Mouse (Mus musculus) olfactory bulb, adult 2 months (tissue): ENCODE measurements around the gene Bik. TPM values are rescaled to one million over a fixed set of nuclear protein-coding genes. Genes with fewer than 3 reads are reported as not detected.

Experiments
- H3K27ac ChIP-seq: fragments of 200-500 bp; 2 replicates; pipeline ENCODE4 v1.5.1; 2012; ENCODE audit warnings: low read depth, low read length; ENCODE audit not compliant: insufficient read depth
- H3K4me1 ChIP-seq: fragments of 200-500 bp; 2 replicates; pipeline ENCODE4 v1.6.1; 2012; ENCODE audit warnings: low read length; ENCODE audit not compliant: control insufficient read depth, insufficient read depth
- H3K4me3 ChIP-seq: fragments of 200-500 bp; 2 replicates; pipeline ENCODE4 v1.5.1; 2012; ENCODE audit warnings: mild to moderate bottlenecking, low read depth, low read length, moderate library complexity; ENCODE audit not compliant: insufficient read depth
- CTCF ChIP-seq: fragments of 200-500 bp; IDR thresholded peaks from 2 replicates; pipeline ENCODE4 v1.5.1; 2012; ENCODE audit warnings: low read depth, mild to moderate bottlenecking, low read length, moderate library complexity; ENCODE audit not compliant: insufficient read depth
- POLR2A ChIP-seq: fragments of 200-500 bp; IDR thresholded peaks from 2 replicates; pipeline ENCODE4 v1.6.1; 2012; ENCODE audit warnings: mild to moderate bottlenecking, low read depth, low read length, moderate library complexity; ENCODE audit not compliant: insufficient read depth
- WGBS: fragments of 180-500 bp; shearing (Covaris S2); methylation state at CpG from one replicate; pipeline ENCODE4 v1.1.7; 2018; 5-methylcytosine and 5-hydroxymethylcytosine counted together
- polyA plus RNA-seq: library from polyadenylated mRNA; stranded (reverse); fragments of >200 nt; gene quantifications from 2 replicates; pipeline ENCODE4 v1.2.4, GENCODE M21; 2012; ENCODE audit warnings: low replicate concordance; ENCODE audit not compliant: missing spikeins, insufficient read depth, insufficient read length

Gene Bik
- polyA plus RNA-seq, 1 experiment, result not detected

DNA sequence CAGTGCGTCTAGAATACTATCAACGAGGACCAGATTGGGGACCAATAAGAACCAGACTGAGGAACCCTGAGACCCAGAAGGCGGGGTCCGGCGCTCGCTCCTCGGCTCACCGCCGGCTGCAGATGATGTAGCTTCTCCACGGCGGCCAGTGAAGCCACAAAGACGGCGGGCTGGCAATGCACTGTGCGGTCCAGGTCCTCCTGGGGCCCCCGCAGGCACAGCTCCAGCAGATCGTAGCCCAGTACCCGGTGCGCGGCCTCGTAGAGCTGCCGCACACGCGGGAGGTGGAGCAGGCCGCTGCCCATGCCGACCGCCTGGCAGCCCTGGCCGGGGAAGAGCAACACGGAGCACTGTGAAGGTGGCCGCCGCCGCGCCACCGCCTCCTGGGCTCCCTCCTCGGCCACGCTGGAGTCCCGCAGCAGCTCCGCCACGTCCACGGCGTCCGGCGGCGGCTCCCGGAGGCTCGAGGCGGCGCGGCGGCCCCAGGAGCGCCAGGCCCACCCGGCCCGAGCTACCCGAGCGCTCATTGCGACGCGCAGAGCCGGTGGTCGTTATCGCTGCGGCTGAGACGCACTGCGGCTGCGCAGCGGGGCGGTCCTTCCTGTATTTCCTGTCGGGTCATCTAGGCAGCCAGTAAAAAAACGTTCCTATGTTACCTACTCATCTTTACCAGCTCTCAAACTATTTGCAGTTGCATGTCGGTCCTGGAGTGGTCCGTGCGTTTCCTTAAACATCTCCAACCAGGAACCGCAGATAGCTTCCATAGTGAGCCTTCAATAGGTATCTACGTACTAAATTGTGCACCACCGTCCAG is 28.7 kb downstream of the Bik start:
- peak overlapping the region; percentile 94 for H3K4me3 ChIP-seq
- H3K27ac ChIP-seq, result peak overlapping the region; percentile 67
- TF ChIP-seq CTCF (no peak), POLR2A (peak; percentile 83)
- no peaks in the 10 kb centered on the region for H3K4me1 ChIP-seq
- WGBS, result under 1% methylated on average over 69 of the region's 74 CpGs

DNA sequence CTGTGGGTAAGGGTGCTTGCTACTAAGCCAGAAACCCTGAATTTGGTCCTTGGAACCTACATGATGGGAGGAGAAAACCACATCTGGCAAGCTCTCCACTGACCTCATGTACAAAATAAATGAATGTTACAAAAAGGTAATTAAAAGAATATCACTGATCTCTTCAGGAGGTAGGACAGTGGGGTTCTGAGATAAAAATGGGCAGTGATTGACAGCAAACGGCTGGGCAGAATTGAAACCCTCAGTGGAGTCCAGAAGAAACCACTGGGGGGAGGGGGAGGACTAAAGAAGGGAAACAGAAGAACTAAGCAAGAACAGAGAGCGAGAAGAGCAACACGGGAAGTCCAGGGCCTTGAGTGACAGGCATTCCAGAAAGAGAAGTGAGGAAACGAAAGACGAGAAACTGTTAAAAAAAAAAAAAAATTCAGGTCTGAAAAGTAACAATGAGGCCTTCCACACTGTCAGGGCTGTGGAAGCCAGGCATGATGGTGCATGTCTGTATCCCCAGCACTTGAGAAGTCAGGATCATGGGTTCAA is 34.3 kb downstream of the Bik start:
- Histone ChIP-seq H3K4me3 (no peak overlapping the region), H3K4me1 (peaks cover 14% of the 10 kb centered on the region; the same call in 1 of the 2 replicates), H3K27ac (no peak overlapping the region)
- TF ChIP-seq CTCF (no peak), POLR2A (no peak)
- 61% methylated on average over 5 of the region's 5 CpGs for WGBS

DNA sequence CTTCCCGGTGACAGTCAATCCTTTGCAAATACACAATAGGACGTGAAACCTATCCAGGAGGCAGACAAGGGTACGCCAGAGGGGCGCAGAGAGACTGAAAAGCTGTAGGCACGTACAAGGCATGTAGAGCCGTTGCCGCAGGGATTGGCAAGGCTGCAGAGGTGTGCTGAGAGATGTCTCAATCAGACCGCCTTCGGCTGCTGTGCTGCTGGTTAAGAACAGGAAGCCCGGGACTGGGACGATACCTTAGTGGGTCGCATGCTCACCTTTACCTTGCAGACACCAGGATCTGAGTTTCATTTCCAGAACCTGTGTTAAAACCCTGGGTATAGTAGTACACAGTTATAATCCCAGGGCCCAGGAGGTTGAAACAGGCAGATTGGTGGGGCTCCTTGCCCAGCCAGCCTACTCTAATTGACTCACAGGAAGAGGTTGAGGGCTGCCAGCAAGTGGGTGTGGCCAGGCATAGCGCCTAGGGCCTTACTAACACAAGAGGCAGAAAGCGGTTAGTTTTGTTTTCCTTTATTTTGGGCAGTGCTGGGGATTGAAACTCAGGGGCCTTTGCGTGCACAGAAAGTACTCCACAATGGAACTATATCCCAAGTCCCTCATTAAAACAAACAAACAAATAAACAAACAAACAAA is 36.1 kb downstream of the Bik start:
- Histone ChIP-seq H3K4me1 (peaks cover 14% of the 10 kb centered on the region; the same call in 1 of the 2 replicates), H3K4me3 (no peak overlapping the region), H3K27ac (no peak overlapping the region)
- WGBS, result 62% methylated on average over 15 of the region's 15 CpGs
- TF ChIP-seq POLR2A (no peak), CTCF (no peak)

DNA sequence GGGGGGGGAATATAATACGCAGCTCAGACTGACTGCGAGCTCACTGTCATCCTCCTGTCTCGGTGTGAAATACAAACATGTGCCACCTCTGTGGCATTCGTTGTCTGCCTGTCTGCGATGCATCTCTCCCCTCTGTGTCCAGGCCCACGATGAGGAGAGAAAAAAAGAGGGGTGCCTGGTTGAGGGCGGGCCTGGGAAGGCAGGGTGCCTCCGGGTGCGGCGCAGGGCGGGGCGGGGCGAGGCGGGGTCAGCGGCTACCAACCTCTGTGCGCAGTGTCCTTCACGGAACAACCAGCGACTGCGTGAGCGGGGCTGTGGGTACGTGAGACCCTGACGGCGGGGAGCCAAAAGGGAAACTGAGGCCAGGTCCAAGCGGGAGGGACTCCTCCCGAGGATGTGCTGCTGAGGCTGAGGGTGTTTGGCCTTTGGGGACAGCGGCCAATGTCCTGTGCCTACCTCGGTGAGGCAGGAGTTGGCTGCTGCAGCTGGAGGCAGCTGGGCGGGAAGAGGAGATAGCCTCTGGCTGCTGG is 36.7 kb downstream of the Bik start, which contains the start of the genes Tspo and Mcat:
Gene Tspo, plus strand, starts transcription at position 266 of the 530 bp plus-strand sequence.
Gene Mcat, minus strand, starts transcription at position 461 of the 530 bp plus-strand sequence.
- Histone ChIP-seq H3K4me1 (peaks cover 14% of the 10 kb centered on the region; the same call in 1 of the 2 replicates), H3K4me3 (peak within 1 kb of the TSS; percentile 13), H3K27ac (no peak within 1 kb of the TSS)
- no peak for TF ChIP-seq CTCF
- no peak for TF ChIP-seq POLR2A
- WGBS, result 8% methylated on average over 28 of the region's 28 CpGs

DNA sequence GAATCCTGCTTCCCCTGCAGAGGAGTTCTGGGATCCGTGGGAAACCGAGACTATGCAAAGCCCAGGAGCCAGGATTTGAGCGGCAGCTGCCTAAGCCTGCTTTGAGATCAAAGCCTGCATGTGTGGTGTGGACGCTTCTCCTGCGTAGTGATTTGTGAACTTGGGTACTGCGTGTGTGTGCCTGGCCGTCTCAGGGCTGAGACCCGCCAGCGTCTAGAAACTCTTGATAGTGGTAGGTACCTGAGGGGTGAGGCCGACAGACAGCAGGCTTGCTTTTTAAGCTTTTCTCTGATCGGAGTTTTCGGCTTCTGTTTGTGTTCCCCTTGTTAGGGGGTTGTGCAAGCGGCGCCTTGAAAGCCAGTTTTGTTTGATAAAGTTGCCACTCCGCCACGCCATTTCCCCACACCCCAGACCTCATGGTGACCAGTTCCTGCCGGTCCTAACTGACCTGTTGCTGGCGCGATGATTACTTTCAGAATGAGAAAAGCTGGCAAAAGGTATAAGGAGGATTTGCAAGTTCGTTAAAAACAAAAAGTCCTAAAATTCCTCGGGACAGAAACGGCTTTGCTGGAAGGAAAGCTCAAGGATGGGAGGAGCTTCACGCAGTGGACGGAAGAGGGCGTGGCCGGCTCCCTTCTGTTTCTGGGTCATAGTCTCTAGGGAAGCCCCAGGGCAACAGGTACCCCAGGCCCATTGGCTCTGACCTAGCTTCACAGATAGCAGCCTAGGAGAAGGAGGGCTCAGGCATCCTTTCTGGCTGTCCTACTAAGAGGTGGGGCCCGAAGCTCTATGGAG is 37.4 kb downstream of the Bik start:
- WGBS, result 5% methylated on average over 27 of the region's 27 CpGs

DNA sequence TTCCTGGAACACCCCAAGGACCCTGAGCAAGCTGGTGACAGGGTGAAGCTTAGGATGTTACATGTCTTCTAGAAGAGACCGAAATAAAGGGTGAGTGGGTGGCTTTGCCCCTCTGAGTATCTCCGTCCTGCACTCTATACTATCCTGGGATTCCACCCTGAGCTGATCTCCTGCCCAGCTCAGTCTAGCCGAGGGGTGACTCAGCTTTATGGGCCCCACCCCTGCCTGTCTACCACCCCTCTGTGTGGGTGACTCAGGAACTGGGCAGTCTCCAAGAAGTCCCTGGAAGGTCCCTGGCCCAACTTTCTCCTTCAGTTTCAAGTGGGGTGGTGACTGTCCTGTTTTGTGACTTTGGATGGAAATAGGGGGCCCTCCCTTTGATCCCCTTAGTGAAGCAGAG is 38.8 kb downstream of the Bik start:
- Histone ChIP-seq H3K27ac (no peak overlapping the region), H3K4me3 (no peak overlapping the region), H3K4me1 (peaks cover 14% of the 10 kb centered on the region; the same call in 1 of the 2 replicates)
- TF ChIP-seq CTCF (no peak), POLR2A (no peak)
- 60% methylated on average over 3 of the region's 3 CpGs for WGBS

More for the DNA sequence above, 37.4 kb downstream of the Bik start:
- no peak overlapping the region for H3K27ac ChIP-seq
- TF ChIP-seq CTCF, result no peak
- TF ChIP-seq POLR2A, result no peak
- H3K4me1 ChIP-seq, result peaks cover 14% of the 10 kb centered on the region; the same call in 1 of the 2 replicates
- peak overlapping the region; percentile 13 for H3K4me3 ChIP-seq

DNA sequence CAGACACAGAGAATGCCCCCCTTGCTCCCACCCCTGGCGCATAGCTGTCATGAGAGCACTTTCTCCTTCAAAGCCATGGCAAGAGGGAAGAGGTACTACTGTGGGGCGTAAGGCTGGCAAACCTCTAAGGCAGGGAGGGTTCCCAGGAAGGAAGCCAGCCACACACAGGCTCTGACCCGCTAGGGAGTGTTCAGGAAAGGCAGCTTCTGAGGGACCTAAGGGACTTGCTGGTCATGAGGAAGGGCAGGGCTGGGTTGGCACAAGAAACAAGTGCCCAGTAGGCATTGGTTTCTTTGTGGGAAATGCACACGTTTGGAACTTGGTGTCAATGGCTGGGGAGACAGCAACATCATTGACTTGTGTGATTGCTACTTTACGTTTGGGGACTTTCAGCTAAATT is 39.3 kb downstream of the Bik start:
- no peak overlapping the region for H3K27ac ChIP-seq
- TF ChIP-seq POLR2A (no peak), CTCF (no peak)
- 84% methylated on average over 5 of the region's 5 CpGs for WGBS
- peaks cover 14% of the 10 kb centered on the region; the same call in 1 of the 2 replicates for H3K4me1 ChIP-seq
- no peak overlapping the region for H3K4me3 ChIP-seq

DNA sequence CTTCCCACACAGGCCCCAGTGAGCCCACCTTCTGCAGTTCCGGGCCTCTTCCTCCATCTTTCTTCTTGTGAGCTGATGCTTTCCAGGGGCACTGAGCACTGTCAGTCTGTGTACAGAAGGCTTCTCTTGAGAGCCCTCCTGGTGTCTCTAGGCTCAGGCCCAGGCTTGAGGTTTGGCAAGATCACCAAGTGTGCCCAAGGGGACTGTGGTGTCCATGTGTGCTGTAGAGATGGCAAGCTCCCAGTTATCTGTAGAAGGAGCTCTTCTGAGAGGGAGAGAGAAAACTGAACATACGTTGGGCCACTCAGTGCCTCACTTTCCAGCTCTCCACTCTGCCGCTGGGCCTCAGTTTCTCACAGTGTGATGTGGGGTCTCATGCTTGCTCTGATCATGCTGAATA is 41.1 kb downstream of the Bik start:
- peaks cover 14% of the 10 kb centered on the region; the same call in 1 of the 2 replicates for H3K4me1 ChIP-seq
- H3K27ac ChIP-seq, result no peak overlapping the region
- 92% methylated on average over 3 of the region's 3 CpGs for WGBS
- H3K4me3 ChIP-seq, result no peak overlapping the region
- no peak for TF ChIP-seq POLR2A
- TF ChIP-seq CTCF, result no peak
